Mouse (Mus musculus) testis, adult 2 months (tissue): ENCODE measurements around the gene Plekhd1.

Source experiments
- CTCF ChIP-seq: fragments of 200-500 bp; IDR thresholded peaks from 2 replicates; pipeline ENCODE4 v1.5.1; 2012; ENCODE audit warnings: low read depth, mild to moderate bottlenecking, inconsistent platforms, low read length, moderate library complexity; ENCODE audit not compliant: control insufficient read depth, insufficient read depth, insufficient replicate concordance
- POLR2A ChIP-seq: fragments of 200-500 bp; IDR thresholded peaks from 2 replicates; pipeline ENCODE4 v1.6.1; 2012; ENCODE audit warnings: low read depth, mild to moderate bottlenecking, inconsistent platforms, low read length, moderate library complexity; ENCODE audit not compliant: control insufficient read depth

GRCm38 (mm10) chr12:80728814-80729213 lies 36.4 kb downstream of the Plekhd1 start:
- no peak for TF ChIP-seq CTCF
- TF ChIP-seq POLR2A: no peak
